Mouse (Mus musculus) embryonic stem cell, embryonic (primary cell): ENCODE results near the gene Hyal3.

ENCODE experiments used
- CTCF ChIA-PET, 4 experiments: fragments of 300-600 bp in 2 of 4; fragments of 350-600 bp in 2 of 4; sonication (Branson Sonifier 250); formaldehyde crosslinking; loops; one replicate each; lab custom pipeline; 2022; ENCODE audit warnings: inconsistent platforms in 2 of 4; lab: Charles Lee
- POLR2A ChIA-PET, 4 experiments: fragments of 300-600 bp in 2 of 4; fragments of 350-600 bp in 2 of 4; sonication (Branson Sonifier 250); formaldehyde crosslinking; loops; one replicate each; lab custom pipeline; 2022; ENCODE audit warnings: antibody characterized with exemption in 4 of 4, inconsistent platforms in 1 of 4; lab: Charles Lee

Hyal3 gene

GRCm38 (mm10) chr9:107572327-107572662, 8.3 kb upstream of the Hyal3 start:
- POLR2A ChIA-PET: interaction anchor here in 3 of 4 experiments (0.5 to 29.0 kb wide), 20 partner anchors 8 to 173 kb away, joined by 3 to 450 read pairs (median 5); partner anchors contain the start of genes Tusc2 (in 3 of the 3), Hyal3 (in 2 of the 3), Ifrd2 (in 2 of the 3) and Cacna2d2 (in 1 of the 3)
- CTCF ChIA-PET: interaction anchor here (0.6 to 1.6 kb wide), 5 partner anchors 25 to 157 kb away, joined by 3 to 13 read pairs (median 3); partner anchors contain the start of gene Zmynd10 (in 1 of the 4)

GRCm38 (mm10) chr9:107573774-107574173, 6.8 kb upstream of the Hyal3 start:
- ChIA-PET CTCF (interaction anchor here in 2 of 4 experiments (0.6 to 2.4 kb wide), 2 partner anchors 9 to 57 kb away, joined by 4 to 7 read pairs; no protein-coding TSS in a partner anchor), POLR2A (interaction anchor here in 3 of 4 experiments (0.6 to 29.0 kb wide), 10 partner anchors 7 to 200 kb away, joined by 3 to 450 read pairs (median 3); partner anchors contain the start of genes Cyb561d2 (in 1 of the 3), Hyal3 (in 1 of the 3), Ifrd2 (in 1 of the 3) and Naa80 (in 1 of the 3))

GRCm38 (mm10) chr9:107575579-107576356, 4.8 kb upstream of the Hyal3 start:
- ChIA-PET POLR2A (interaction anchor here (0.5 to 29.0 kb wide), 54 partner anchors 8 to 753 kb away, joined by 3 to 450 read pairs (median 5); partner anchors contain the start of genes Cyb561d2 (in 2 of the 4), Ifrd2 (in 2 of the 4), Nprl2 (in 2 of the 4) and Tusc2 (in 2 of the 4)), CTCF (interaction anchor here in 3 of 4 experiments (0.7 to 2.4 kb wide), 17 partner anchors 9 to 176 kb away, joined by 3 to 12 read pairs (median 4); partner anchors contain the start of genes Tusc2 (in 2 of the 3), Cacna2d2 (in 1 of the 3) and Ifrd2 (in 1 of the 3))

GRCm38 (mm10) chr9:107576357-107577107, 4.1 kb upstream of the Hyal3 start, which contains the start of gene Hyal1:
Gene Hyal1, plus strand, starts transcription at chr9:107576927.
- POLR2A ChIA-PET: interaction anchor here (0.5 to 29.0 kb wide), 63 partner anchors 8 to 817 kb away, joined by 3 to 450 read pairs (median 4); partner anchors contain the start of genes Ifrd2 (in 4 of the 4), 6430571L13Rik (in 3 of the 4), Gnai2 (in 3 of the 4) and Tusc2 (in 3 of the 4)
- CTCF ChIA-PET: interaction anchor here in 2 of 4 experiments (1.1 to 2.0 kb wide), 11 partner anchors 10 to 177 kb away, joined by 3 to 12 read pairs (median 4); partner anchors contain the start of genes Cacna2d2 (in 1 of the 2) and Ifrd2 (in 1 of the 2)

- POLR2A ChIA-PET: interaction anchor here in 3 of 4 experiments (0.6 to 29.0 kb wide), 18 partner anchors 9 to 837 kb away, joined by 3 to 450 read pairs (median 7); partner anchors contain the start of genes Ifrd2 (in 3 of the 3), Tusc2 (in 2 of the 3), Cyb561d2 (in 1 of the 3) and Hyal2 (in 1 of the 3)
- CTCF ChIA-PET: interaction anchor here in 1 of 4 experiments (0.5 to 2.0 kb wide), 5 partner anchors 23 to 68 kb away, joined by 3 to 9 read pairs (median 3); no protein-coding TSS in a partner anchor
Observed at GRCm38 (mm10) chr9:107577871-107578270, 2.7 kb upstream of the Hyal3 start.

GRCm38 (mm10) chr9:107578587-107578986, 2.0 kb upstream of the Hyal3 start, which contains the start of gene Naa80:
Gene Naa80, plus strand, starts transcription at chr9:107578887.
- POLR2A ChIA-PET: interaction anchor here in 3 of 4 experiments (0.6 to 29.0 kb wide), 17 partner anchors 9 to 838 kb away, joined by 3 to 450 read pairs (median 13); partner anchors contain the start of genes Ifrd2 (in 3 of the 3), Hyal2 (in 2 of the 3), Cyb561d2 (in 1 of the 3) and Nprl2 (in 1 of the 3)
- CTCF ChIA-PET: interaction anchor here in 1 of 4 experiments (0.7 to 1.8 kb wide), 2 partner anchors 34 to 52 kb away, joined by 3 to 6 read pairs; no protein-coding TSS in a partner anchor

GRCm38 (mm10) chr9:107579023-107579900, 1.4 kb upstream of the Hyal3 start:
- POLR2A ChIA-PET: interaction anchor here in 3 of 4 experiments (0.6 to 29.0 kb wide), 28 partner anchors 8 to 86 kb away, joined by 3 to 450 read pairs (median 7); partner anchors contain the start of genes Ifrd2 (in 3 of the 3), Cyb561d2 (in 2 of the 3), Gnai2 (in 2 of the 3) and Hyal2 (in 2 of the 3)
- CTCF ChIA-PET: interaction anchor here in 2 of 4 experiments (1.0 to 2.4 kb wide), 6 partner anchors 8 to 205 kb away, joined by 3 to 12 read pairs (median 4); no protein-coding TSS in a partner anchor

- ChIA-PET POLR2A (interaction anchor here (0.6 to 29.0 kb wide), 28 partner anchors 10 to 1214 kb away, joined by 3 to 450 read pairs (median 10); partner anchors contain the start of genes Hyal2 (in 3 of the 4), Cyb561d2 (in 2 of the 4), Nprl2 (in 2 of the 4) and Ifrd2 (in 1 of the 4)), CTCF (interaction anchor here in 2 of 4 experiments (0.7 to 2.4 kb wide), 10 partner anchors 13 to 96 kb away, joined by 3 to 12 read pairs (median 4); partner anchors contain the start of genes Gnai2 (in 1 of the 2) and Hyal2 (in 1 of the 2))
Observed at GRCm38 (mm10) chr9:107581584-107581983, 966 bp downstream of the Hyal3 start.

GRCm38 (mm10) chr9:107582509-107583062, 2.0 kb downstream of the Hyal3 start:
- ChIA-PET CTCF (interaction anchor here in 3 of 4 experiments (0.8 to 2.0 kb wide), 6 partner anchors 18 to 63 kb away, joined by 3 to 5 read pairs (median 4); no protein-coding TSS in a partner anchor), POLR2A (interaction anchor here in 3 of 4 experiments (0.6 to 29.0 kb wide), 17 partner anchors 12 to 412 kb away, joined by 3 to 450 read pairs (median 4); partner anchors contain the start of genes Hyal2 (in 3 of the 3), Tusc2 (in 2 of the 3), Cyb561d2 (in 1 of the 3) and Ifrd2 (in 1 of the 3))

- CTCF ChIA-PET: interaction anchor here in 3 of 4 experiments (0.5 to 2.0 kb wide), 4 partner anchors 17 to 62 kb away, joined by 3 to 5 read pairs (median 4); no protein-coding TSS in a partner anchor
Observed at GRCm38 (mm10) chr9:107583174-107583573, 2.6 kb downstream of the Hyal3 start.

GRCm38 (mm10) chr9:107586504-107586903, 5.9 kb downstream of the Hyal3 start:
- ChIA-PET CTCF (interaction anchor here (0.7 to 2.5 kb wide), 9 partner anchors 10 to 91 kb away, joined by 3 to 10 read pairs (median 5); partner anchors contain the start of gene Hyal1 (in 1 of the 4)), POLR2A (interaction anchor here (0.5 to 29.0 kb wide), 41 partner anchors 8 to 419 kb away, joined by 3 to 450 read pairs (median 7); partner anchors contain the start of genes Hyal1 (in 4 of the 4), Cyb561d2 (in 2 of the 4), Naa80 (in 2 of the 4) and Nprl2 (in 2 of the 4))

More at GRCm38 (mm10) chr9:107583174-107583573, 2.6 kb downstream of the Hyal3 start:
- POLR2A ChIA-PET: interaction anchor here in 3 of 4 experiments (0.7 to 29.0 kb wide), 13 partner anchors 11 to 412 kb away, joined by 3 to 450 read pairs (median 4); partner anchors contain the start of genes Hyal2 (in 2 of the 3), Tusc2 (in 2 of the 3), Cyb561d2 (in 1 of the 3) and Ifrd2 (in 1 of the 3)

GRCm38 (mm10) chr9:107586974-107587832, 6.6 kb downstream of the Hyal3 start, which contains the start of gene Ifrd2:
Gene Ifrd2, plus strand, starts transcription at chr9:107587642.
- POLR2A ChIA-PET: interaction anchor here (0.5 to 29.0 kb wide), 68 partner anchors 7 to 752 kb away, joined by 3 to 450 read pairs (median 4); partner anchors contain the start of genes Hyal1 (in 4 of the 4), Naa80 (in 3 of the 4), Zmynd10 (in 3 of the 4) and Cyb561d2 (in 2 of the 4)
- CTCF ChIA-PET: interaction anchor here (0.6 to 2.5 kb wide), 27 partner anchors 11 to 236 kb away, joined by 3 to 10 read pairs (median 3); partner anchors contain the start of genes Hyal1 (in 1 of the 4) and Zmynd10 (in 1 of the 4)
